Mouse (Mus musculus) right cerebral cortex, postnatal 36 days (tissue): ENCODE measurements around the gene Olfr1143.

Experiments used
- DNase-seq, 2 experiments: peaks; one replicate each; pipeline ENCODE4 v3.0.0; 2022; ENCODE audit warnings: low spot score in 2 of 2, mixed read lengths in 1 of 2

Olfr1143 gene

DNA sequence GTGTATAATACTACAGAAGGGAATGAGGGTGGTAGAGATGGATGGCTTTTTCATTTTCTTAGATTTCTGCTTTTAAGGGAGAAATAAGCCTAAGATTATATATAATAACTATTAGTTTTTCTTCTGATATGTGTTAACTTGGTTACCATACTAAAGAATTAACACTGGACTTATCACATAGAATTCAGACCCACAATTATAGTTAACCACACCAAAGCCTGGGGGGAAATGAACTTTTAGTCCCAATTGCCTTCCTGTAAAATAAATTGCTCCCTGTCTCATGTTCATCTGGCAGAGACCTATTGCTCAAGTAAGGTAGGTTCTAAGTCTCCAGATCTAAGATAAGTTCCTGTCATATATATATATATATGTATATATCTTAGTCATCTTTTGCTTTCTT is at the start of gene Olfr1143:
TSS of gene Olfr1143 (plus strand) at position 301 of the 400 bp plus-strand sequence.
- no peak for DNase-seq

DNA sequence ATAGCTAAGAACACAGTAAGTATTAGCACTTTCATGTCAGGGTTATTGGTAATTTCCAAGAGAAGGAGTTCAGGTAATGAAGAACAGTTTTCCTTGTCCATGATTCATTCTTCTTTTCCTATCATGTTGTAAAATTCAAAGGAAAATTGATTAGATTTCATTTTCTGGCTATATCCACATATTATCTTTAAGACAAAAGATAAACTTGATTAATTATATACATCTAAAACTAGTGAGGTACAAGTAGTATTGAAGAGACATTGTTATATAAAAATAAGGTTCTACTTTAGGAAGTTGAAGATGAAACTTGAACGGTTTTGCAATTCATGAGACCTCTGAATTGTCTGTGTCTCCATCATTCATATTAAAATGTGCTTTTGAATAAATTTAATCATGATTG is 46.5 kb upstream of the Olfr1143 start, which contains the start of gene Olfr1141:
TSS of gene Olfr1141 (minus strand) at position 101 of the 400 bp plus-strand sequence.
- no peak for DNase-seq

DNA sequence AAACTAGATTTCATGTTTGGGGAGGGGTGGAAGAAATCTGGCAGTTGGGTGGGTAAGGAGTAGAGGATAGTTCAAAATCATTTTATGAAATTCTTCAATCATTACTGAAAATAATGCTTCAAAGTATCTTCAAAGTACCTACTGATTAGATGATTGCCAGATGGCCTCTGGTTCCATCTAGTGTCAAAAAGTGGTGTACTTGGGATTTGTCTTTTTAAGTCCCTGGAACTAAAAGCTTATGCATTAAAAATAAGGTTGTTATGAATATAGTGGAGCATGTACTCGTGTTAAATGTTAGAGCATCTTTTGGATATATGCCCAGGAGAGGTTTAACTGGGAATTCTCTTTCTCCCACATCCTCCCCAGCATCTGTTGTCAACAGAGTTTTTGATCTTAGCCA is 24.2 kb upstream of the Olfr1143 start:
- DNase-seq, result no peak

DNA sequence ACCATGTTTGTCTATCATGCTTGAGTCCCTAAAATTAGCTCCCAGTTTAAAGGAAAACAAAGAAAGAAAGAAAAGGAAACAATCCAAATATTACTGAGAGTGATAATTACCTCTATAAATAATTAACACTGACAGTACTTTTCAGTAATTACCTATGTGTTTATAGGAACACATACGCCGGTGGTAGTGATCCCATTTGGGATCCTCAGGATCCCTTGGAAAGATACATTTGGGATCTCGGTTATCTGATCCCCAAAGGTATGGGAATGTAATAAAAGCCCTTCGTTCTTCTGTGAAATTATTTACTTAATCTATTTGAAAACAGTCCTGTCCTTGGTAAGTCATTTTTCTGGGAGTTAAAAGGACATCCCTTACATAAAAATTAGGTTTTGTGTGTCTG is 21.2 kb upstream of the Olfr1143 start, which contains the start of gene Olfr152:
TSS of gene Olfr152 (plus strand) at position 301 of the 400 bp plus-strand sequence.
- DNase-seq, result no peak

DNA sequence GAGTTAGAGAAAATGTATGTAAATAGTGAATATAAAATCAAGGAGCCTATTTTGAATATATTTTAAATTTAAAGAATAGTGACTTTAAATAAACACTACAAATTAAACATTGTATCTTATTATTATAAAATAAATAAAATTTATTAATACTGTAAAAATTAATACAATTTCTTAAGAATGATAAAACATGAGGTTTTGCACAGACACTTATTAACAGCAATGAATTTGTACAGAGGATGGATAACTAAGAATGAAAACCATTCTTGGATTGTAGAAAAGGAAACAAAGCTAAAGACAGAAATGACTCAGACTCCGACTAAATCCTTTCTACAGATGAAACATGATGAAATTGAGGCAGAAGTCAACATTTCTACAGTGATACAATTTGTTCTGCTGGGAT is 9.1 kb downstream of the Olfr1143 start, which contains the start of gene Olfr1145:
TSS of gene Olfr1145 (plus strand) at position 301 of the 400 bp plus-strand sequence.
- no peak for DNase-seq

DNA sequence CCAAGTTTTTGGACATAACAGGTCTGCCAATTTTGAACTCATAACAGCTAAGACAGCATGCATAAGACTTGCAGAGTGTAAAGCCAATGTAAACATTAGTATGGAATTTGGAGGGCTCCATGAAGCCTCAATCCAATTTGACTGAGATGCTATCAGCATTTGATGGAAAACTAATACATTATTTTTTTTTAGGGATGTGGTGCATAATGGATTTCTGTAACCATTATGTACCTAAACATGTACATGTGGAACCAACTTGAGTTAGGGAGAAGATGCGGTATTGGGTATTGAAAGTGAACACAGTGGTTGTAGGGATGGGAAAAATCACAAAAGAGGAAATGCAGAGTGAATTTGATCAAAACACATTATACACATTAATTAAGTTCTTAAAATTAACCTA is 29.8 kb downstream of the Olfr1143 start, which contains the start of gene Olfr1148:
TSS of gene Olfr1148 (plus strand) at position 301 of the 400 bp plus-strand sequence.
- DNase-seq, result no peak

DNA sequence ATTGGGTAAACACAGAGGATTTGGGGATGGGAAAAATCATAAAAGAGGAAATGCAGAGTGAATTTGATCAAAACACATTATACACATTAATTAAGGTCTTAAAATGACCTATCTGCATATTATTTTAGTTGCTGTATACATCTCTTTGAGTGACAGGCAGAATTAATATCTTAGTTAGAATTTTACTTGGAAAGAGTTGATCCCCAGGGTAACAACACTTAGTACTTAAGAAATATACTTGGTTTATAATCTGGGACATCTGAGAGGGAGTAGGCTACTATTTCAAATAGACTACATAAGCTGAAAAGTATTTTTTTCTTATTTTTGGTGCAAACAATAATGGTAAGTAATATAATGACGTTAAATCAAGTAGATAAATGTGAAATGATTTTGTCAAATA is 43.3 kb downstream of the Olfr1143 start, which contains the start of gene Olfr1150-ps1:
TSS of gene Olfr1150-ps1 (plus strand) at position 301 of the 400 bp plus-strand sequence.
- DNase-seq, result no peak
